Mouse (Mus musculus) heart, adult 2 months (tissue): ENCODE measurements around the gene Itsn1.

ENCODE experiments used
- CTCF ChIP-seq: fragments of 200-600 bp; IDR thresholded peaks from 2 replicates; pipeline ENCODE4 v1.8.1; 2022; ENCODE audit warnings: antibody characterized with exemption, mild to moderate bottlenecking, moderate library complexity
- POLR2A ChIP-seq: fragments of 200-500 bp; IDR thresholded peaks from 2 replicates; pipeline ENCODE4 v1.6.1; 2011; ENCODE audit warnings: mild to moderate bottlenecking, low read depth, low read length, control low read depth; ENCODE audit not compliant: insufficient read depth

GRCm38 (mm10) chr16:91694455-91695084, 34.5 kb upstream of the Itsn1 start:
- TF ChIP-seq POLR2A: no peak
- TF ChIP-seq CTCF: peak; percentile 97
